Mouse (Mus musculus) bone marrow, adult 2 months (tissue): ENCODE data around the gene Fbxl21.

Experiments
- CTCF ChIP-seq: fragments of 200-500 bp; IDR thresholded peaks from 2 replicates; pipeline ENCODE4 v1.5.1; 2011; ENCODE audit warnings: low read length, control low read depth; ENCODE audit not compliant: control insufficient read depth, insufficient read depth
- POLR2A ChIP-seq: fragments of 200-500 bp; IDR thresholded peaks from 2 replicates; pipeline ENCODE4 v1.6.1; 2011; ENCODE audit warnings: low read depth, mild to moderate bottlenecking, control low read depth, low read length, borderline replicate concordance; ENCODE audit not compliant: control insufficient read depth

- no peak for TF ChIP-seq CTCF
- no peak for TF ChIP-seq POLR2A
These were observed 38.9 kb downstream of the Fbxl21 start for GRCm38 (mm10) chr13:56561129-56561528.
